Mouse (Mus musculus): ENCODE measurements around the gene Gba.

- TF ChIP-seq GATA1 (IDR thresholded peaks at IDR 0.05; ENCODE audit: borderline replicate concordance, low read length), result no peak
- no peak for TF ChIP-seq FLI1 (IDR thresholded peaks at IDR 0.05; ENCODE audit: low read length)
Observed at GRCm38 (mm10) chr3:89175544-89175943, 27.2 kb upstream of the Gba start.
